Mouse (Mus musculus) liver, adult 2 months (tissue): ENCODE measurements around the gene Olfr517.

Experiments
- CTCF ChIP-seq: fragments of 200-500 bp; IDR thresholded peaks from 2 replicates; pipeline ENCODE4 v1.5.1; 2011; ENCODE audit warnings: low read depth, low read length, control low read depth
- POLR2A ChIP-seq: fragments of 200-500 bp; IDR thresholded peaks from 2 replicates; pipeline ENCODE4 v1.6.1; 2011; ENCODE audit warnings: low read length, control low read depth; ENCODE audit not compliant: insufficient read depth; ENCODE audit errors: extremely low read depth

GRCm38 (mm10) chr7:108872279-108872678 is at the start of gene Olfr517:
- no peak for TF ChIP-seq POLR2A
- TF ChIP-seq CTCF, result no peak
